Comparison of ENCODE assay signal across 15 mouse cellular contexts in the genomic region with DNA sequence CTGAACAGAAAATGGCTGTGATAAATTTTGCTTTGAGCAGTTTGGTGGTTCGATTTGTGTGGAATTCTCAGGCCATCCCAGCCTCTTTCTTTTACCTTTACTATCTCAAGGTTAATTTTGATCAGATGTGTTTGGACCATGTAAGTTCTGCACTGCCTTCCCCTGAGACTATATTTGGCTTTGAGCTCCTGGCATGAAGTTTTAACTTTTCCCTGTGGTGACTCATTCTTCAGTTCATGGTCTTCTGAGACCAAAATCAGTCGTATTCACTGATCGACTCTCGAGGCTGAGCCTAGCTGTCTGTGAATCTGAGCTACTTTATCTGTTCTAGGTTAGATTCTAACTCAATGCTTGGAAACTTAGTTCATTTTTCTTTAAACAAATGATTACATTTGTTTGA. TPM values are rescaled to one million over a fixed set of nuclear protein-coding genes. Genes with fewer than 3 reads are reported as not detected.
"Had no signal": no experiment of that assay in that cellular context is flagged by ENCODE, and none has a peak within 500 bp of the region (broad histone marks: within the 10 kb centered on the region; RNA-seq: fewer than 3 reads in every experiment).

No protein-coding gene starts in this region.

- DNase-seq: gastrocnemius, postnatal 14 days; gastrocnemius, postnatal 36 days; heart, adult 18-20 months; heart, postnatal 10 days; heart, postnatal 36 days; kidney, adult 11 months; kidney, adult 2 months; kidney, adult 9 months; kidney, postnatal 14 days; kidney, postnatal 36 days; layer of hippocampus, adult 9-11 months; layer of hippocampus, postnatal 36 days; left cerebral cortex, postnatal 4 days; lung, adult 18-20 months had no signal

RNA-seq across cellular contexts. Expression of a gene that starts 21.2 kb away (rescaled TPM):
- total RNA-seq: gastrocnemius, postnatal 36 days had no signal
- polyA plus RNA-seq: heart, embryonic 12.5 days had no signal
